Mouse (Mus musculus) right cerebral cortex, postnatal 36 days (tissue): ENCODE data around the gene Nbr1.
"Not testable (repeated sequence)": the region's sequence is repeated elsewhere in the genome, so short reads cannot be mapped to it uniquely, and the experiment has no call there.

ENCODE experiments used
- DNase-seq, 2 experiments: peaks; one replicate each; pipeline ENCODE4 v3.0.0; 2022; ENCODE audit warnings: low spot score in 2 of 2, mixed read lengths in 1 of 2

The Nbr1 gene

GRCm38 (mm10) chr11:101620022-101620655 lies 68.2 kb downstream of the Nbr1 start:
- DNase-seq = not testable (repeated sequence)

GRCm38 (mm10) chr11:101626649-101626994 lies 74.7 kb downstream of the Nbr1 start:
- DNase-seq = no peak

GRCm38 (mm10) chr11:101626995-101627856 lies 75.3 kb downstream of the Nbr1 start, which contains the start of gene Rdm1:
TSS of gene Rdm1 (plus strand) at chr11:101627195.
- peak; percentile 68 to 72 for DNase-seq

GRCm38 (mm10) chr11:101627857-101628559 lies 76.1 kb downstream of the Nbr1 start:
- DNase-seq = peak; percentile 47 to 57

- DNase-seq = not testable (repeated sequence)
Measured at GRCm38 (mm10) chr11:101628733-101629417, 76.9 kb downstream of the Nbr1 start.
